Comparison of ENCODE assay signal across 9 mouse cellular contexts in the genomic region with DNA sequence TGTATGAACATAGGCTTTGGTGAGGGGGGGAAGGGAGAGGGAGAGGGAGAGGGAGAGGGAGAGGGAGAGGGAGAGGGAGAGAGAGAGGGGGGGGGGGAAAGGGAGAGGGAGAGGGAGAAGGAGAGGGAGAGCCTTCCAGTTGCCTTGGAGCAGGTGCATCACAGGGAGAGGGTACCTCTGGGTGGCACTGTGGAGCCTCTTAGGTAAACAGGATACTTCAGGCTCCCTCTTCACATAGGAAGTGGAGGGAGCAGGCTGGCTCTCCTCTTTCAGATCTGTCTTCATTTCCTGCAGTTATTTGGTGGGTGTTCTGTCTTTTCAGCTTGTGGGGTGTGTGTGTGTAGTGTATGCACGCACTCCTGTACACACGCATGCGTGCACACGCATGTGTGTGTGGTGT.
DNase-seq lines count a peak whose midpoint lies in the region; ATAC-seq and TF ChIP-seq lines count a peak whose summit lies in the region.
"Had no signal": no experiment of that assay in that cellular context is flagged by ENCODE, and none has a peak within 500 bp of the region (broad histone marks: within the 10 kb centered on the region; RNA-seq: fewer than 3 reads in every experiment).

No protein-coding gene starts in this region.

- no peaks in the 10 kb centered on the region for H3K4me1 ChIP-seq in forebrain, embryonic 14.5 days (ENCODE audit: control insufficient read depth, insufficient read depth, low read length)
- peaks cover 27% of the 10 kb centered on the region for H3K4me1 ChIP-seq in forebrain, embryonic 10.5 days
- H3K4me1 ChIP-seq in thymus, adult 2 months (replicated peaks; ENCODE audit: control insufficient read depth, insufficient read depth, low read length), result peaks cover 23% of the 10 kb centered on the region
- H3K4me1 ChIP-seq in hindbrain, embryonic 16.5 days (ENCODE audit: control insufficient read depth, insufficient read depth, low read depth, low read length), result peaks cover 3% of the 10 kb centered on the region; the same call in 1 of the 2 replicates
- H3K4me1 ChIP-seq: embryonic facial prominence, embryonic 15.5 days had no signal

- H3K4me2 ChIP-seq in forebrain, embryonic 14.5 days (ENCODE audit: low read length), result no peak overlapping the region
- no peak overlapping the region for H3K4me2 ChIP-seq in hindbrain, embryonic 16.5 days (ENCODE audit: low read length)
- H3K4me2 ChIP-seq: embryonic facial prominence, embryonic 15.5 days had no signal

- no peaks in the 10 kb centered on the region for H3K36me3 ChIP-seq in forebrain, embryonic 14.5 days (ENCODE audit: control insufficient read depth, insufficient read depth, low read length)
- no peaks in the 10 kb centered on the region for H3K36me3 ChIP-seq in forebrain, embryonic 10.5 days (replicated peaks)
- no peaks in the 10 kb centered on the region for H3K36me3 ChIP-seq in thymus, adult 2 months (ENCODE audit: control insufficient read depth, insufficient read depth, low read length)
- H3K36me3 ChIP-seq in hindbrain, embryonic 16.5 days (ENCODE audit: control insufficient read depth, insufficient read depth, low read length), result no peaks in the 10 kb centered on the region
- H3K36me3 ChIP-seq: embryonic facial prominence, embryonic 15.5 days had no signal

- ATAC-seq in forebrain, embryonic 14.5 days, result 0 out of 2 replicates have a peak, but pooled peaks have one; percentile 49
- ATAC-seq in hindbrain, embryonic 16.5 days, result no peak
- no peak for ATAC-seq in erythroid progenitor cell, adult 5-6 weeks (replicated peaks; ENCODE audit: low FRiP score, poor library complexity, severe bottlenecking)

- DNase-seq in forebrain, embryonic 14.5 days (ENCODE audit: low spot score), result peak; percentile 37
- no peak for DNase-seq in forebrain, embryonic 10.5 days (ENCODE audit: extremely low spot score, low spot score)
- peak; percentile 19 for DNase-seq in ovary, postnatal 36 days (ENCODE audit: low spot score)
- no peak for DNase-seq in ovary, postnatal 10 days (ENCODE audit: low spot score)
- peak; percentile 36 to 77 for DNase-seq in kidney, postnatal 36 days
- DNase-seq in thymus, adult 2 months, result peak; percentile 71

- TF ChIP-seq CTCF in thymus, adult 2 months (IDR thresholded peaks at IDR 0.05; ENCODE audit: borderline replicate concordance, control insufficient read depth, extremely low read depth, insufficient read depth, low read length, poor library complexity), result no peak

- H3K9me3 ChIP-seq in forebrain, embryonic 14.5 days (replicated peaks; ENCODE audit: control insufficient read depth, low read length), result no peaks in the 10 kb centered on the region
- H3K9me3 ChIP-seq in forebrain, embryonic 10.5 days, result no peaks in the 10 kb centered on the region
- no peaks in the 10 kb centered on the region for H3K9me3 ChIP-seq in hindbrain, embryonic 16.5 days (ENCODE audit: control insufficient read depth, low read length)
- H3K9me3 ChIP-seq: embryonic facial prominence, embryonic 15.5 days had no signal

- TF ChIP-seq POLR2A in thymus, adult 2 months (IDR thresholded peaks at IDR 0.05; ENCODE audit: control insufficient read depth, extremely low read depth, insufficient read depth, low read length, poor library complexity), result no peak

- H3K27ac ChIP-seq in forebrain, embryonic 14.5 days (ENCODE audit: low read depth, low read length), result no peak overlapping the region
- no peak overlapping the region for H3K27ac ChIP-seq in forebrain, embryonic 10.5 days
- H3K27ac ChIP-seq in thymus, adult 2 months (ENCODE audit: control insufficient read depth, insufficient read depth, low read length), result no peak overlapping the region
- H3K27ac ChIP-seq in hindbrain, embryonic 16.5 days (ENCODE audit: low read depth, low read length), result no peak overlapping the region
- H3K27ac ChIP-seq: embryonic facial prominence, embryonic 15.5 days had no signal

- 91% methylated on average over 4 of the region's 4 CpGs for WGBS in forebrain, embryonic 14.5 days
- 87% methylated on average over 4 of the region's 4 CpGs for WGBS in forebrain, embryonic 10.5 days
- 76% methylated on average over 4 of the region's 4 CpGs for WGBS in thymus, adult 2 months
- 93% methylated on average over 4 of the region's 4 CpGs for WGBS in hindbrain, embryonic 16.5 days

- H3K27me3 ChIP-seq in forebrain, embryonic 14.5 days (replicated peaks; ENCODE audit: control insufficient read depth, insufficient read depth, low read length), result no peaks in the 10 kb centered on the region
- peaks cover 16% of the 10 kb centered on the region; the same call in 1 of the 2 replicates for H3K27me3 ChIP-seq in forebrain, embryonic 10.5 days (ENCODE audit: poor library complexity, severe bottlenecking)
- no peaks in the 10 kb centered on the region for H3K27me3 ChIP-seq in thymus, adult 2 months (ENCODE audit: control insufficient read depth, insufficient read depth, low read length)
- no peaks in the 10 kb centered on the region for H3K27me3 ChIP-seq in hindbrain, embryonic 16.5 days (replicated peaks; ENCODE audit: control insufficient read depth, insufficient read depth, low read length)
- H3K27me3 ChIP-seq: embryonic facial prominence, embryonic 15.5 days had no signal

- no peak overlapping the region for H3K4me3 ChIP-seq in forebrain, embryonic 14.5 days (ENCODE audit: low read depth, low read length)
- no peak overlapping the region for H3K4me3 ChIP-seq in forebrain, embryonic 10.5 days
- H3K4me3 ChIP-seq in thymus, adult 2 months (ENCODE audit: control insufficient read depth, insufficient read depth, low read length), result no peak overlapping the region
- no peak overlapping the region for H3K4me3 ChIP-seq in hindbrain, embryonic 16.5 days (ENCODE audit: low read length)
- H3K4me3 ChIP-seq: embryonic facial prominence, embryonic 15.5 days had no signal

- no peak overlapping the region for H3K9ac ChIP-seq in forebrain, embryonic 14.5 days (ENCODE audit: low read length)
- H3K9ac ChIP-seq in hindbrain, embryonic 16.5 days (ENCODE audit: low read depth, low read length), result no peak overlapping the region
- H3K9ac ChIP-seq: embryonic facial prominence, embryonic 15.5 days had no signal

Comparison
In these comparisons a context has a peak if more than half of its experiments do, and no peak if none do; other contexts are left out.
1. DNase-seq: peak in forebrain, embryonic 14.5 days (single experiment), ovary, postnatal 36 days (single experiment), kidney, postnatal 36 days (2 of 2) and thymus, adult 2 months (single experiment); none in forebrain, embryonic 10.5 days (single experiment) and ovary, postnatal 10 days (single experiment).